Mouse (Mus musculus) gastrocnemius, postnatal 4 days (tissue): ENCODE data around the gene Hs3st4. TPM values are rescaled to one million over a fixed set of nuclear protein-coding genes. Genes with fewer than 3 reads are reported as not detected.

Experiments used
- DNase-seq, 2 experiments: peaks; one replicate each; pipeline ENCODE4 v3.0.0; 2021 to 2022; ENCODE audit warnings: low spot score in 2 of 2, mixed read lengths in 2 of 2
- long read RNA-seq, 2 experiments: library from polyadenylated mRNA; stranded (forward); transcript quantifications; one replicate each; pipeline ENCODE4 v2.0.0; 2021
- total RNA-seq, 2 experiments: library from RNA; stranded (reverse); gene quantifications; 2 replicates each; pipeline ENCODE4 v1.2.3; 2021

Hs3st4 gene
- under 1 TPM in 1 of 2 experiments, not detected in 1; 0.07 TPM for total RNA-seq
- long read RNA-seq, experiment 1: 0 reads
- long read RNA-seq, experiment 2: 0 reads

DNA sequence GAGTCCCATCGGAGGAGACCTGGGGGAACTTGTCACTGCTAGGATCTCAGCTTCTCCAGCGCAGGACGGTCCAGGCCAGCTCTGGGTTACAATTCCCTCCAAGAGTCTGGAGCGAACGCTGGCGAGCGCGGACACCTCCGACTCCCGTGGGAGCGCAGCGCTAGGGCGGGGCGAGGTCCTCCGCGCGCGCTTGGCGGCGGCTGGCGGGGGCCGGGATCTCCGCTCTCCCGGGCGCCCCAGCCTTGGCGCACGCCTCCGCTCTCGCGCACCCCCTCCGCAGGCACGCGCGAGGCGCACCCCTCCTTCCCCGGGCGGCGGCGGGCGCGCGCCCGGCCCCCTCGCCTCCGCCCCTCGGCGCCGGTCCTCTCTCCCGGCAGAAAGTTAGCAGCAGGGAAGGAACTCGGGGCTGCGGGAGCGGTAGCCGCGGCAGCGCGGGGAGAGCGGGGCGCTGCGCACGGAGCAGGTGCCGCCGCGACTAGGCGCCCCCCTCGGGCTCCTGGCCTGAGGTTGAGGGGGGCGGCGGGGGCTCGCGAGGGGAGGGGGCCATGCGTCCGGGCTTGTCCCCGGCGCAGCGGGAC, at the start of gene Hs3st4:
Gene Hs3st4, plus strand, starts transcription at position 409 of the 578 bp plus-strand sequence.
- DNase-seq: peak in 1 of 2 experiments; percentile 13

DNA sequence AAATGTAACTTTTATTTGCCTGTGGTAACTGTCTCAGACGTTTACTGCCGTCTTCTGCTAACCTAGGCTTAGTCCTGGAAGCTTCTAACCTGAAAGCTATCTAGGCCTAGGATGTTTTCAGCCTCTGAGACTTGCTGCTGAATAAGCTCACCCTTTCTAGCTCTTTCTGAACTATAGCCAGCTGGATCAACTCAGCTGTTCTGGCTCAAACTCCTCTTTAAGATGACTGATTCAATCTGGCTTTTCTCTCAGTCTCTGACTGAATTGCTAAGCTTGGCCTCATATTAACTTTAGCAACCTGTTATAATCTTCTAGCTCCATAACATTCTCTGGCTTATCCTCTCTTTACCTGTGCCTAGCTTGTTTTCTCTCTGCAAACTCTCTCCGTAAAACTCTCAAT, 35.8 kb upstream of the Hs3st4 start:
- no peak for DNase-seq

DNA sequence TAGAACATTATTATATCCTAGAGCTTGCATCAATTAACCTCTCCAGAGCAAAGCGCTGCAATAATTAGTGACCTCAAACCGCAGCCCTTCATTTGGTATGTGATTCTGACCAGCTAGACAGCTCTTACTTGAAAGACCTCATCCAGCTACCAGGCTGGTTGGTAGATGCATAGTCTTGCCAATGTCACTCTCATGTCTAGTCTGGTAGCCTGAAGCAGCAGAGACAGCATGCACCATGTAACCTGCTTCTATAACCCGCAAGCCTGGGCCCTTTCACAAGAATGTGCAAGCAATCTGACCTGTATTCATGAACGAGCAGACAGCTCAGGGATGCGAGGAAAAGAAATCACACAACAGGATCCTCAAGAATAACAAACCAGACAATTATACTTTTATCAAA, 19.6 kb upstream of the Hs3st4 start:
- no peak for DNase-seq

DNA sequence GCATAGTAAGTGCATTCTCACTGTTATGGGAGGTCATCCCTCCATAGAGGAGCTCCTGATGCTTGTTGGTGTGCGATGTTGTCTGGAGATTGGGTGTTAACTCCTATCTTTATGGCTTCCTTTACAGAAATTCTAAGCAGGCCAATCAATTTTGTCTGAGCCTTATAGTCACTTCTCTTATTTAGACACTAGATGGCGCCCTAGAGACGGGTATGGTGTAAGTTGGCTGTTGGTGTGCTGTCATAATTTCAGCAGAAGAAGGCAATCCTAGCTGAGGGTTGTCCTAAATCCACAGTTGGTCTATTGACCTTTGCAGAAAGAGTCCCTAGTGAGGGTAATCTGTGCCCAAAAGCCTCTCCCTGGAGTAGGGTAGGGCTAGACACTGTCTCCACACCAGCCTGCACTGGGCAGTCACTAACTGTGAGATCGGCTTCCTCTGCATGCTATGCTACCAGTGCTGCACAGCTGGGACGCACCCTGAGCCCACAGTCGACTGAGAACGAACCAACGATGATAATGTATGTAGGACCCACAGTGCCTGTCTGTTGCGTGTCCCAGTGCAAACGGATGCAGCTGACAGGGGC, 18.0 kb upstream of the Hs3st4 start:
- DNase-seq: no peak

DNA sequence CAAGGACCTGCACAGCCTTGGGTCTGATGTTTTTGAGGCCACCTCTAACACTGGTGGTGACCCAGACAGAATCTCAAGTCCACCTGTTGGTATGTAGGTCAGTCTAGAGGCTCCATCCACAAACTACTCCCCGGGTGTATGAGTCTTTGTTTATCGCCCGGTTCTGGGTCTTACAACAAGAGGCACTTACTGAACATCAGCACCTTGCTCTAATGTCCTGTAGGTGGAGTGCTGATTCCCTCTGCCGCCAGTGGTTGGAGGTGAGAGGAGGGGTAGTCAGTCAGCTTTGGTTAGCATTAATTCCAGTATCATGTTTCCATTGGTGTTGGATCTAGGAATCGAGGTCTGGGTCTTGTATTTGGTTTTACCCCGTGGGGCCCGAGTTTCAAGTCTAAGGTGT, 17.2 kb upstream of the Hs3st4 start:
- DNase-seq: no peak

DNA sequence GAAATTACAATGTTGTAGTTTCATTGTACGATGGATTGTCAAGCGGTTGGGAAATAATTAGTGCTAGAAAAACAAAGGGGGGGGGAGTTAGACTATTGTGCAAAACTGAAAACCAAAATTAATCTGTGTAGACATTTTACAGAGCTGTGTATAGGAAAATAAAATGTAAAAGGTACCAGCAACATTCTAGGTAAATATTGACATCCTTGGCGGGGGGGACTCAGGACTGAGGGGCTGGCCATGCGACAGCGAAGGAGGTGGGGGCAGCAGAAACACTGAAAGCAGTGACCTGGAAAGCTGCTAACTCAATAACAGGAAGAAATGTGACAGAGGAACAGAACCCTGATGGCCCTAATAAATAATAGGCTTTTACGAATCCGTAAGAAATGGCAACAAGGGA, 7.2 kb upstream of the Hs3st4 start:
- DNase-seq: no peak

DNA sequence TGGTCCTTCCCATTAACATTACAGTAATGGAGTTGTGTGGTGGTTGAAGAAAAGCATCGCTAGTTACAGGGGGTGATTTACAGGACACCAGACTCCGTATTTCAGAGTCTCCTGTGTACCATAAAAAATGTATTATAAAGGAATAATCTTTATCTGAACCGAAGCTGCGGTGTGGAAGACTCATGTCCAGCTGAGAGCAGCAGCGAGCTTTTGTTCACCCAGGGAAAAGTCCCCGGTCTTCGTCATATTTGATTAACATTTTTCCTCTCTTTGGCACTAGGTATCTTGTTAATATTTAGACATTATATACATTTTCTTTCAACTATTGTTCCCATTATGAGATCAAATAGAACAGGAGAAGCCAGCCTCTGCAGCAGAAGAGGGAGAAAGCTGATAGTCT, 1.2 kb upstream of the Hs3st4 start:
- DNase-seq: no peak

DNA sequence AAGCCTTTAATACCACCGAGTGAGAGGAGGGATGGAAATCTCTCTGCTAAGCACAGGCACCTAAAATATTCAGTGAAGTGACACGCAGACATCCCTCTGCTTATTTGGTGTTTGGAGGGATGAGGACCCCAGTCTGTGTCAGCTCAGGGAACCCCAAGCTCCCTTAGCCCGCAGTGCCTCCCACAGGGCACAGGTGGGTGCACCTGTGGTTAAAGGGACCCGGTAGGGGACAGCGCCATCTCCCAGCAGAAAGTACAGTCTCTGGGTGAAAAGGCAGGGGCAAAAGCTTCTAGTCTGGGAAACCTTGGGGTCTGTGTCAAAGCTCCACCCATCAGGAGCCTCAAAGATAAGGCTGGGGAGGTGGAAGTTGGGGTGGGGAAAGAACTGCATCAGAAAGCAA, 659 bp upstream of the Hs3st4 start:
- DNase-seq: no peak

DNA sequence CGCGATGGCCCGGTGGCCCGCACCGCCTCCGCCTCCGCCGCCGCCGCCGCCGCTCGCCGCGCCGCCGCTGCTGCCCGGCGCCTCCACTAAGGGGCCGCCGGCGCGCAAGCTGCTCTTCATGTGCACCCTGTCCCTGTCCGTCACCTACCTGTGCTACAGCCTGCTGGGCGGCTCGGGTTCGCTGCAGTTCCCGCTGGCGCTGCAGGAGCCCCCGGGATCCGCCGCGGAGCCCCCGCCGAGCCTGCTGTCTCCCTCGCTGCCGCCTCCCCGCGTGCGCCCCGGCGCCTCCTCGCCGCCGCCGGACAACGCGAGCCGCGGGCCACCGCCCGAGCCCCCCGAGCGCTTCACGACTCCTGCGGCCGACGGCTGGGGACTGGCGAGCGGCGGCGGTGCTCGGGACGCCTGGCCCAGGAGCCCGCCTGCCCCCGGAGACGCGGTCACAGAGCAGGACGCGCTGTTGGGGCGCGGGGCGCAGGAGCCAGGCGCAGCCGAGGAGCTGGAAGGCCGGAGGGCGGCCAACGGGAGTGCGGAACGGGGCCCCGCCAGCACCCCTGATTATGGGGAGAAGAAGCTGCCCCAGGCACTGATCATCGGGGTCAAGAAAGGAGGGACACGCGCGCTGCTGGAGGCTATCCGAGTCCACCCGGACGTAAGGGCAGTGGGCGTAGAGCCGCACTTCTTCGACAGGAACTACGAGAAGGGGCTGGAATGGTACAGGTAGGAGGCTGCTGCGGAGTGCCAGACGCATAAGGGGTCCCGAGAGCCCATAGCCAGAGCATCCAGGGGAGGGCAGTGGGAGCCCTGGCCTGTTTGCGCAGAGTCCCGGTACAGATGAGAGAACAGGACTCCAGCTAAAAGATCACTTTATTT, 743 bp downstream of the Hs3st4 start:
- DNase-seq: peak; percentile 8 to 21

DNA sequence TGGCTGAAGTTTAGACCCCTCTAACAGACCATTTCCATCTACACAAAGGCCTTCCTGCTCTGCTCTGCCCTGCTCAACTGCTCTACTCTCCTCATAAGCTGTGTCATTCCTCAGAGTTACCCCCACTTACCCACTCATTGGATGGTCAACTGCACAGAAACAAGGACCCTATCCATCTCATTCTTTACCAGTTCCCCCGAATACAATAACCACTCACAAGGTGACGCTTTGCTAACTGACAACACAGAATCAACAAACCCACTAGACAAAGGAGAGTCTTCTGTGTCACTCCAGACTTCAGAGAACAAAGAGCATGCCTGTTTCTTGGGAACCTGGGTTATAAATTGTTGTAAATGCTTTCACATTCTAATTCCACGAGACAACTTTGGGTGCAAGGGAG, 9.5 kb downstream of the Hs3st4 start:
- no peak for DNase-seq

DNA sequence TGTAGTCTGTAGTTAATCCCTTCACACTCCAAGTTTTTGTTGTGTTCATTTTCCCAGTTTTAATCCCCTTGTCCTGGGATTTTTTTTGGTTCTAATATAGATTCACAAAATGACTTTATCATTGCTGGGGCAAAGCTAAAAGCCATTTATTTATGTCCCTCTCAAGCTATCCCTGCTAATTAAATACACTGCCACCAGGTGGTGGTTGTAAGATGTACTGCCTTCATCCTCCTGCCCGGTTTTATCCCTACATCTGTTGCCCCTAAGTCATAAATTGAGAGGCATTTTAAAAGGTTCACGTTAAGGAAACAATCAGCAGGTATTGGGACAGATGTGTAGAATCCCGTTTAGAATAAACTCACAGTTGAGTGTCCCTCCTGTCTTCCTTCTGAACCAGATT, 14.6 kb downstream of the Hs3st4 start:
- DNase-seq: no peak

DNA sequence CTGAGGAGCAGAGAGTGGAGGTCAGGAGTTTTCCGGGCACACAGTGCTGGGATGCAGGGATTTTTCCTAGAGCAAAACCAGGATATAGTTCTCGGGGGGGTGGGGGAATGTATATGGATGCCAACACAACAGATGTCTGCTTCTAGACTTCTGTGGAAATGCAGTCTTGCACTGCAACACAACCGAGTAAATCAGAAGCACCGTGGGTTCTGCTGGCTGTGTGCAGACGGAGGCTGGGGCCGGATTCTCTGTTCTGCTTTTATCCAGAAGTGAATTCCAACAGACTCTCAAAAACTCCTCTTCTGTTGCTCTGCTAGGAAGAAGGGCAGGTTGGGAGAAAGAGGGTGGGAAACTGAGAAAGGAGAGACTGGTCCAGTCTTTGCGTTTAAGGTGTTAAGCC, 15.9 kb downstream of the Hs3st4 start:
- no peak for DNase-seq

DNA sequence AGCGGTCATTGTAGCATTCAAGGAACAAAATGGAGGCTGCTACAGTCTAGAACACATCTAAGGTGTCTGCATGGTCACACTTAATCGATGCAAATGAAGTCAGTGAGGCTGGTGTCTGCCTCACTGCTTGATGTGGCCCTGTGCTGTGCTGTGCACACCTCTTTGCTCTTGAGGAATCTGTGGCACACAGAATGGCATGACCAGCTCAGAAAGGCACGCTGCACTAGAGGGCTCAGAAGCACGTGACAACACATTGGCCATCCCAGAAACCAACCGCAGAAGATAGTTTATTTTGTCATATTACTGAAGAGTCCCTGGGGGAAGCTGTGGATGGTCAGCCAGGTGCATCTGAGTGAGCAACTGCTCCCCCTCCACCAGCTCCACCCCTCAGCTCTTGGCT, 44.2 kb downstream of the Hs3st4 start:
- no peak for DNase-seq

DNA sequence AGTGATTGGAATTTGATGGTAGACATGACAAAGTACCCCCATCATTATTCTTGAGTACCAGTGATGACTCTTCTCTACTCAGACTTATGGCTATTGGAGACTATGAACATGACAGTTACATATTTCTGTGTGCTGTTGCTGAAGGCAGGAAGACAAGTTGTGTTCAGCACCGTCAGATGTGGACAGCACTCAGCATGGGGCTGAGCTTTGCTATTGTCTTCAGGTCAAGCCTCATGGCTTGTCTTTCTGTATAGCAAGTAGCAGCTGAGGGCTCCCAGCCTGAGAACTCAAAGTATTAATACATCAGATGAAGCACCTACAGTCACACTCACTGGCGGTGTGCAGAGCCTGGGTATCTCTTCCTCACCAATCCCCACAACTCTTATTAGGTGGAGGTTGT, 49.6 kb downstream of the Hs3st4 start:
- peak in 1 of 2 experiments; percentile 15 for DNase-seq

DNA sequence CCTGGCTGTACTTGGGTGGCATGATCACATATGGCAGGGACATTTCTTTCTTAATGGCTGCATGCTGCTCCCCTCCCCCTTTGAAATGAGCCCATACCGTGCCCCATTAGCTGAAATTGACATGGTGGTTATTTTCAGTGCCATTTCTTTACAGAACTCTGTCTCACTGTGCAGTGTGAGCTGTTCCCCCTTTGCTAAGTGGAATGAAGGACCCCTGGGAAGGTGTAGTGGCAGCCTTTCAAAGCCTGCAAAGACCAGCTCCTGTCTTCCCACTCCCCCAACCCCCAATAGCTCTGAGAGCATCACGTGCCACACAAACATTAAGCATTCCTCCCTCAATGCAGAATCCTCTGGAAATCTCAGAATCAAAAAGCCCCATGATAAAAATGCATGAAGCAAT, 50.7 kb downstream of the Hs3st4 start:
- DNase-seq: no peak

DNA sequence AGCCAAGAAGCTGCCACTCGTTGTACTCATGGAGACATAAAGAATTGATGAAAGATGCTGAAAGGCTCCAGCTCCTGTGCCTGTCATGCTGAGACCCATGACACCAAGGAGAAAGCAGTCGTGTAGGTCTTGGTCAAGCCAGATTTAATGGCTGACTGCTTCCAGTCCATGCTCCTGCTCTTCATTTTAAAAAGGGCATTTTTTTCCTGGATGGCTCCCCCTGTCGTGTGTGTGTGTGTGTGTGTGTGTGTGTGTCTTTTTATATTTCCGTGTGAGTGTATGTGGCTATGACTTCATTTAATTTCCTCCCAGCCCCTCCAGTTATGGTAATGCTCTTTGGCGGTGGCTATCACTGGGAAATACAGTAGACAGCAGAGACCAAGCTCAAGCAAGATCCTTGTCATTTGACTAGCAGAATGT, 54.6 kb downstream of the Hs3st4 start:
- DNase-seq: no peak

DNA sequence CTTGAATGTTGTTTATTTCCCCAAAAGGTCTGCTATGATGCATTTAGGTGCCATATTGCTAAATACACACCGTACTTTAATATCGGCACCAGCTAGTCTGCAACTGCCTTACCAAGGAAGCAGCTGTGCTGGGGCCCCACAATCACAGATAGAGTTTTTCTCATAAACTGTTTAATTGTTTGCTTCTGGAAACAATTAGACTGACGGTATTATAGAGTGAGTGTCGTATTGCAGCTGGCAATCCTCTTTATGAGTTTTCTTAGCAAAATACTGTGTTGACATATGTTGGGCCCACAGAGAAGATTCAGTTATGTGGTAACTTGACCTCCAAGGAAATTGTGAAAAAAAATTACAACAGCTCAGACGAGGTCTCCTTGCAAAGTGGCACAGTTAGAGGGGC, 56.5 kb downstream of the Hs3st4 start:
- DNase-seq: no peak

DNA sequence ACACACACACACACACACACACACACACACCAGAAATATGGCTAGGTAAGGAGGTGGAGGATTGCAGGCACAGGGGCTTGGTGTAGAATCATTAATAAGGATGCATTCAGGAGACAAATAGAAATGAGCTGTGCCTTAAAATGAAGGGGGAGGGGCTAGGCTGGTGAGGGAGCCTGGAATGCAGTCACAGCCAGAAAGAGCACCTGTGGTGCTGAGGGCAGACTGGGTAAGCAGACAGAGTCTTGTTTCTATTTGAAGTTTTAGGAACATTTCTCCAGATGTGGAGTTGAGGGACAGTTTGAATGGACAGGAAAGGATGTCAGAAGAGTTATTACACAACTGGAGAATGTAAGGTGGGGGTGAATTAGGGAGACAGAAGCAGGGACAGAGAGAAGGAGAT, 64.7 kb downstream of the Hs3st4 start:
- no peak for DNase-seq

DNA sequence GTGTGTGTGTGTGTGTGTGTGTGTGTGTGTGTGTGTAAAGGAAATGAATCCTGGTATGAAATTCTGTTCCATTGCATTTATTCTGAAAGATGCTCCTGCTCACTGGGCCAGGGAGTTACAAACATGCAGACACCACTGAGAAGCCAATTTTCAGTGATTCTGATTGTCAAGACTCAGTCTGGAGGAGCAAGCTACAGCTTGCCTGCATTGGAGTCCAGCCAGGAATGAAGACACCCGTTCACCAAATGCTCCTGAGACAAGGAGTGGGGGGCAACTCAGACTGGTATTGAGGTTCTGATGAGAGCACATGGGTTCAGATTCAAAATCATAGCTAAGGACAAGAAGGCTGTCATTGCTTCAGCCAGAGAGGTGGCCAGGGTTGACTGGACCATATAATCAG, 66.3 kb downstream of the Hs3st4 start:
- no peak for DNase-seq

DNA sequence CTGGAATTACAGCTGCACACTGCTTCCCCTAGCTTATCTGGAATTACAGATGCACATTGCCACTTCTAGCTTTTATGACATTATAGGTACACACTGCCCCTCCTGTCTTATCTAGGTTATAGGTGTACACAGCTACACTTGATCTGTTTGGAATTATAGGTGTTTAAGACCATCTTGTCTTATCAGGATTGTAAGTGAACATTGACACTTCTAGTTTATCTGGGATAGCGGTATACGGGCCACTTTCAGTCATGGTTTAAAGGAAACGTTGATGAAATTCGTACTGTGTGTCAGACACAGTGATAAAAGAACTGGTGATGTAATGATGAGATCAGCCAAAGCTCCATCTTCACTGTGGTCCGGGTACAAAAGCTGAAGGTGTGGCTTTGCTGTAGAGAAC, 67.8 kb downstream of the Hs3st4 start:
- DNase-seq: no peak

DNA sequence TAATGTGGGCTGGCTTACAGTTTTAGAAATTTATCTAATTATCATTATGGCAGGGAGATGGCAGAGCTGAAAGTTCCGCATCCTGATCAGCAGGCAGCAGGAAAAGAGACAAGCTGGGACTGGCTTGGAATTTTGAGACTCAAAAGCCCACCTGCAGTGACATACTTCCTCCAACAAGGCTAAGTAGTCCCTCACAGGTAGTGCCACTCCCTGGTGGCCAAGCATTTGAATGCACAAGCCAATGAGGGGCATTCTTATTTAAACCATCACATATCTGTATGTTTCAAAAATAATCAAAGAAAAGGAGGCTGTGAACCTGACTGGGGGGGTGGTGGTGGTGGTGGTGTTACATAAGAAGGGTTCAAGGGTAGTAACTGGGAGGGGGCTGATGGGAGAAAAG, 101.1 kb downstream of the Hs3st4 start:
- DNase-seq: no peak

DNA sequence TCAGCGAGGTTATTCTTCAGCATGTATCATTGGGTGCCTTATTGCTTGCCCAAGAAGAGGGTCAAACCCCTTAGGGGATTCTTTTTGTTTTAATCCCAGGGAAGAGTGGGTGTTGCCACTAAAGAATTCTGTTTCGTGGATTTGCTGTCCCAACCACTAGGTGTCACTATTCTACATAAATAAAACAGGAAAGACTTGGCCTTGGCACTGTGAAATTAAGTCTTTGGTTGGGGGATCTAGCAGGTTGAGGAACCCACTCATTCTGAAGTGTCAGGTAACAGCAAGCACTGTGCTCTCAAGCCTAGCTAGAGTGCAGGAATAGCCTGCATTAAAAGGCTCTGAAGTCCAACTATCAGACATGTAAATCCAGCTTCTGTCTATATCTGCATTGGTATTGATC, 146.3 kb downstream of the Hs3st4 start:
- no peak for DNase-seq
